Mouse (Mus musculus) G1E (cell line): ENCODE measurements around the gene Tnf. TPM values are rescaled to one million over a fixed set of nuclear protein-coding genes. Genes with fewer than 3 reads are reported as not detected.

Experiments
- ATAC-seq: 2 replicates; pipeline ENCODE4 v1.8.0; 2016; ENCODE audit warnings: mild to moderate bottlenecking; ENCODE audit not compliant: insufficient number of reproducible peaks, poor library complexity, low FRiP score, severe bottlenecking; ENCODE audit errors: extremely low read depth
- DNase-seq: peaks from one replicate; pipeline ENCODE4 v3.0.0; 2012; ENCODE audit warnings: low spot score
- H3K27me3 ChIP-seq: 2 replicates; pipeline ENCODE4 v1.6.1; 2012; ENCODE audit warnings: mild to moderate bottlenecking, low read length, inconsistent platforms; ENCODE audit not compliant: insufficient read depth
- H3K36me3 ChIP-seq: replicated peaks from 2 replicates; pipeline ENCODE3; 2012; ENCODE audit warnings: mild to moderate bottlenecking, inconsistent platforms
- H3K4me1 ChIP-seq: 2 replicates; pipeline ENCODE4 v1.6.1; 2012; ENCODE audit warnings: low read depth, low read length, inconsistent platforms, mixed read lengths; ENCODE audit not compliant: insufficient read depth
- H3K4me3 ChIP-seq: 2 replicates; pipeline ENCODE4 v1.5.1; 2012; ENCODE audit warnings: low read depth, mild to moderate bottlenecking, inconsistent platforms, low read length, moderate library complexity, mixed read lengths
- H3K9me3 ChIP-seq: replicated peaks from 2 replicates; pipeline ENCODE4 v1.6.1; 2012; ENCODE audit warnings: inconsistent platforms
- CTCF ChIP-seq: IDR thresholded peaks from 2 replicates; pipeline ENCODE4 v1.5.1; 2012; ENCODE audit warnings: low read depth, low read length, inconsistent platforms, mixed read lengths
- GATA1 ChIP-seq: IDR thresholded peaks from 2 replicates; pipeline ENCODE4 v1.6.1; 2012; ENCODE audit warnings: borderline replicate concordance, low read length, inconsistent platforms, mixed read lengths
- GATA2 ChIP-seq: IDR thresholded peaks from 2 replicates; pipeline ENCODE4 v1.6.1; 2012; ENCODE audit warnings: low read depth, low read length, inconsistent platforms, borderline replicate concordance
- POLR2AphosphoS5 ChIP-seq: IDR thresholded peaks from 2 replicates; pipeline ENCODE4 v1.6.1; 2012; ENCODE audit warnings: low read depth, low read length, inconsistent platforms; ENCODE audit not compliant: insufficient replicate concordance
- TAL1 ChIP-seq: conservative IDR thresholded peaks from 2 replicates; pipeline ENCODE4 v1.6.1; 2012; ENCODE audit warnings: low read depth, low read length, inconsistent platforms, mixed read lengths
- polyA plus RNA-seq: library from polyadenylated mRNA; stranded (reverse); fragments of >175 nt; gene quantifications from 2 replicates; pipeline ENCODE4 v1.2.3, GENCODE M21; 2012
- total RNA-seq, 2 experiments: library from RNA; stranded (forward) in 1 of 2; stranded (reverse) in 1 of 2; fragments of 200-1000 nt in 1 of 2; fragments of >200 nt in 1 of 2; fragmentation: Nextera tagmentation in 1 of 2; gene quantifications; 2 replicates each; pipeline ENCODE4 v1.2.3; 2014 to 2017

The Tnf gene
- total and polyA plus RNA-seq, 3 experiments = 0.04 to 1.4 (median 0.68) TPM

DNA sequence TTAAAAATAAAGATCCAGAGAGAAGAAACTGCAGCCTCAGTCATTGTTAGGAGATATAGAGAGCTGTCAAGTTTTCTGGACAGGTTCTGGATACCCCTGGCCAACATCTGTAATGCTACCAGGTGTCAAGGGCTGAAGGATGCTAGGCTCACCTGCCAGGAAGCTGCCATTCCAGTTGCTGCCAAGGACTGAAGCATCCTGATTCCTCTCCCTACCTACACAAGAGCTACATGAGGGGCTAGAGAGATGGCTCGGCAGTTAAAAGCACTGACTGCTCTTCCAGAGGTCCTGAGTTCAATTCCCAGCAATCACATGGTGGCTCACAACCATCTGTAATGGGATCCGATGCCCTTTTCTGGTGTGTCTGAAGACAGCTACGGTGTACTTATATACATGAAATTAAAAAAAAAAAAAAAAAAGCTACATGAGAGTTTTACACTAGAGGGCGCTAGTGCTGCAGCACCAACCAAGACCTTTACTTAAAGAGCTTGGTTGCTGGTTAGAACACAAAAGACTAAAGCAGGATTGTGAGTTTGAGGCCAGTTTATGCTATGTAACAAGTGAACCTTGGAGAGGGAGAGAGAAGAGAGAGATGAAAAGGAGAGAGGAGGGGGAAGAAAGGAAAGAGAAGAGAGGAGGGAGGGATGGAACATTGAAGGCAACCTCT is 33.1 kb downstream of the Tnf start:
- no peak for ATAC-seq
- peaks cover under 1% of the 10 kb centered on the region for H3K36me3 ChIP-seq
- no peak overlapping the region for H3K4me3 ChIP-seq
- peaks cover 23% of the 10 kb centered on the region; the same call in 1 of the 2 replicates for H3K27me3 ChIP-seq
- peaks cover 41% of the 10 kb centered on the region for H3K4me1 ChIP-seq
- TF ChIP-seq GATA1 = no peak
- no peak; the same call in 1 of the 2 replicates for TF ChIP-seq CTCF
- no peak for TF ChIP-seq POLR2AphosphoS5
- no peak for TF ChIP-seq GATA2
- TF ChIP-seq TAL1 = no peak
- DNase-seq = no peak
- H3K9me3 ChIP-seq = no peaks in the 10 kb centered on the region

DNA sequence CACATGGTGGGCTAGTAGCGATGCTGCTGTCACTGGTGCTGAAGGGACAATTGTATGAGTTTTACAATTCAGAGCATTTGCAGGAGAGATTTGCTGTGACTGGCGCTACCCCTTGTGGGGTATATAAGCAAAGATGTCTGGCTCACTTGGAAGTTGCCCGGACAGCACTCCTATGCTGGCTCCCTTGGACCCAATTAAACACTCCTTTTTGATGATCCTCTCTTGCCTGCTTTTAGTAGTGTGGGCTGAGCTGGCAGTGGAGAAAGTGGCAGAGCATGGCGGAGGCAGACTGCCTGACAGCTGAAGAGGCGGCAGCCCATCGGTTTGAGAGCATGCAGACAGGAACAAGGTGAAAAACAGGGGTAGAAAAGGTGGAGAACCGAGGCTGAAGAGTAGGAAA is 34.0 kb downstream of the Tnf start:
- DNase-seq = no peak
- Histone ChIP-seq H3K36me3 (peaks cover 8% of the 10 kb centered on the region), H3K4me3 (no peak overlapping the region), H3K27me3 (peaks cover 15% of the 10 kb centered on the region; the same call in 1 of the 2 replicates), H3K9me3 (no peaks in the 10 kb centered on the region), H3K4me1 (peaks cover 38% of the 10 kb centered on the region)
- no peak for TF ChIP-seq TAL1
- no peak for TF ChIP-seq POLR2AphosphoS5
- TF ChIP-seq GATA1 = no peak
- TF ChIP-seq GATA2 = no peak
- TF ChIP-seq CTCF = no peak
- ATAC-seq = no peak

DNA sequence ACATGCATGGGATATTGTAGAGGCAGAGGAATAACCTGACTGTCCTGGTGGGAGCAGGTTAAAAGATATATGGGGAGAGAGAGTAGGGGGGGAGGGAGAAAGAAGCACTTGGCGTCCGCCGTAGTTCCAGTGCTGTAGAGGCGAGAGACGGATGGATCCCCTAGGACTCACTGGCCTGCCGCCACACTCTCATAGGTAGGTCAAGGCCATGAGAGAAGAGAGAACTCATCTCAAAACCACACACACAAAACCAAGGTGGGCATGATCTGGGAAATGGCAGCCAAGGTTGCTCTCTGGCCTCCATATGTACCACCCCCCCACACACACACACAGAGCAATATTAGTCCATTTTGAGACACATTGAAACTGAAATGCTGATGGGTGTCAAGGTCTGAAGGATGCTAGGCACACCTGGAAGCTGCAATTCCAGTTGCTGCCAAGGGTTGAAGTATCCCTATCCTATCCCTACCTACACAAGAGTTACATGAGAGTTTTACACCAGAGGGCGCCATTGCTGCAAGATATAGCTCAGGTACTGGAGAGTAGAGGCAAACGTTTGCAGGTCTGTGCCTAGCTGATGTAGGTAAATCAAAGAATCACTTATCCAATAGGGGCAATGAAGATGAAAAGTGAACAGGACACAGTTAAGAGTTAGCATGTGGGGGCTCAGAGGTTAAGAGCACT is 35.3 kb downstream of the Tnf start:
- DNase-seq (no peak), ATAC-seq (no peak)
- Histone ChIP-seq H3K27me3 (peaks cover 4% of the 10 kb centered on the region; the same call in 1 of the 2 replicates), H3K36me3 (peaks cover 21% of the 10 kb centered on the region), H3K4me1 (peaks cover 43% of the 10 kb centered on the region), H3K9me3 (no peaks in the 10 kb centered on the region), H3K4me3 (no peak overlapping the region)
- no peak for TF ChIP-seq GATA2
- no peak for TF ChIP-seq POLR2AphosphoS5
- TF ChIP-seq GATA1 = no peak
- TF ChIP-seq TAL1 = no peak
- TF ChIP-seq CTCF = peak; percentile 36; the same call in 1 of the 2 replicates

DNA sequence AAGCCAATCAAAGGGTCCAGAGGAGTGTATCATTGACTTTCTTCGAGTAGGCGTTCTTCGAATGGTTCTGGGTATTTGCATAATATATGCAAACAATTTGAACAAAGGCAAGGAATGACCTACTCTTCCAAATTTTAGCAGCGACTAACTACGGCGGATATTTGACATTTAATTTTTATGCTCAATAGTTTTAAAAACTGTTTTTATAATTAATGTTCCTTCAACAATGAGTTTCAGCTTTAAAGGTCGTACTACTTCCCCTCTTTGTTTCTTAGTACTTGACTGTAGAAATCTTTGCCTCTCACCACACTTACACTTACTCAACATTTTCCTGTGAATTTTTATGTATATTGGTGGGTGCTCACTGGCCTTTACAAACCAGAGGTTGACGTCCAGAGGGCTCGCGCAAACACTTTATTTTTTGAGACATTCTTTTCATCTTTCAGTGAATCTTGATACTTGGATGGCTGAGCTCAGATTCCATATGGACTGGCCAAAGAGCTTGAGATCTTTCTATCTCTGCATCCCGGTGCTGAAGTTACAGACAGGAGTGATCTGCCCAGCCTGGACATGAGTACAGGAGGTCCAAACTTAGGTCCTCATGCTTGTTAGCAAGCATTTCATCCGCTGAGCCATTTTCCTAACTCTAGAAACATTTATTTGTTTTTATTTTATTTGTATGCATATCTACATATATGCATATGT is 36.2 kb downstream of the Tnf start:
- 0 out of 2 replicates have a peak, but pooled peaks cover under 1% of the 10 kb centered on the region for H3K27me3 ChIP-seq
- DNase-seq (peak; percentile 78), ATAC-seq (no peak; the same call in 1 of the 2 replicates)
- TF ChIP-seq GATA1 (no peak), TAL1 (no peak), CTCF (no peak), POLR2AphosphoS5 (no peak), GATA2 (no peak)
- H3K9me3 ChIP-seq = no peaks in the 10 kb centered on the region
- peak overlapping the region; percentile 91 for H3K4me3 ChIP-seq
- peaks cover 52% of the 10 kb centered on the region for H3K4me1 ChIP-seq
- peaks cover 30% of the 10 kb centered on the region for H3K36me3 ChIP-seq

DNA sequence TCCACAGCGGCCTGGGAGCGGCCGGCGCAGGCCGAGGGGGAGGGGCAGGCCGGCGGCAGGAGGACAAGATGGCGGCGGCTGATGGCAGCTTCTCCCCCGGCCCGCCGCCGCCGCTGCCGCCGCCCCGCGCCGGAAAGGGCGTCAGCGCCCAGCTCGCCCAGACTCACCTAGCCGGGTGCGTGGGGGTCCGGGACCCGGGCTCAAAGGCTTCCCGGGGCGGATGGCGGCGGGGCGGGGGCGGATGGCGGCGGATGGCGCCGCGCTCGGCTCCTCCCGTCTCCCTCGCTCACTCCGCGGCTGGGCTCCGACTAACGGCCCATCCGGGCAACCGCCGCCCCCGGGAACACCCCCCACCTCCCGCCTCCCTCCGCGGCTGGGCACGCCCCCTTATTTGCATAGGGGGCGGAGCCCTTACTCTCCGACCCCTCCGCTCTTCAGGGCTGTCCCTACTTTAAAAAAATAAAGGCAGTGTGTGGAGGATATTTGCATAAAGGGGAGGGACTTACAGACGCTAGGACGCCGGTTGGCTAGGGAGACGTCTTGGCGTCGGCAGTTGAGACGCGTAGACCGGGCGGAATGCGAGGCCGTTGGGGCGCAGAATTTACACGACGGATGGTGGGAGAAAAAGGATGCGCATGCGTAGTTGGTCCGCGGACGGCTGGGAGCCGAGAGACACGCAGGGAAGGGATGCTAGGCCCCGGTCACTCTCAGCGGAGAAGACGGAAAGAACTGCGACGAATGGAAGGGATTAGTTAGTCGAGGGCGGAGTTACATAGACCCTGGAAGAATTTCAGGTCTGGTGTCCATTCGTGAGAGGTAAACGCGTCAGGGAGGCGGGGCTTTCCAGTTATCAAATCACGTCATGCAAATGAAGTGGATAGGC is 37.0 kb downstream of the Tnf start, which contains the start of gene Prrc2a:
Gene Prrc2a (minus strand): TSS at position 330 of the 883 bp plus-strand sequence.
- Histone ChIP-seq H3K27me3 (no peaks in the 10 kb centered on the region), H3K36me3 (peaks cover 38% of the 10 kb centered on the region), H3K4me3 (peak within 1 kb of the TSS; percentile 91), H3K4me1 (peaks cover 54% of the 10 kb centered on the region), H3K9me3 (no peaks in the 10 kb centered on the region)
- DNase-seq = peak; percentile 95
- ATAC-seq = peak; percentile 97
- no peak for TF ChIP-seq GATA1
- TF ChIP-seq TAL1 = no peak
- TF ChIP-seq GATA2 = no peak
- no peak for TF ChIP-seq CTCF
- TF ChIP-seq POLR2AphosphoS5 = no peak

DNA sequence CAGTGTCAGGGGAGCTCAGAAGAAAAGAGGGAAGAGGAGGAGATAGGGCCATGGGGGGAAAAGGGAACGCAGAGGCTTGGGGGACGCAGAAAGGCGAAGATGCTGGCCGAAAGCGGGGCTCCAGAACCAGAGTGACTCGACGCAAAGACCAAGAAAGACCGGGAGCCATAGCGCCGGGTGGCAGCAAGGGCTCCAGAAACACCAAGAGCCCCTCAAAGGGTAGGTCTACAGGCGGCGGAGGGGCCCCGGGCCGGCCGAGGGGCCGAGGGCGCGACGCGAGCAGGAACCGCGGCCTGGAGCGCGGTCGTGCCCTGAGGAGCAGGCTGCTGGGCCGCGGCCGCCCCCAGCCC is 37.6 kb downstream of the Tnf start:
- H3K27me3 ChIP-seq = no peaks in the 10 kb centered on the region
- peaks cover 44% of the 10 kb centered on the region for H3K36me3 ChIP-seq
- H3K4me3 ChIP-seq = peak overlapping the region; percentile 91
- ATAC-seq (no peak), DNase-seq (no peak)
- H3K4me1 ChIP-seq = peaks cover 57% of the 10 kb centered on the region
- TF ChIP-seq CTCF = no peak
- TF ChIP-seq GATA1 = no peak
- no peak for TF ChIP-seq TAL1
- no peak for TF ChIP-seq POLR2AphosphoS5
- TF ChIP-seq GATA2 = no peak
- no peaks in the 10 kb centered on the region for H3K9me3 ChIP-seq
